In genomic region chr19:45660503-45660790, GRCm38 (mm10) we compare ENCODE assay signal across 8 mouse cellular contexts. TPM values are rescaled to one million over a fixed set of nuclear protein-coding genes. Genes with fewer than 3 reads are reported as not detected.
DNase-seq lines count a peak whose midpoint lies in the region; ATAC-seq and TF ChIP-seq lines count a peak whose summit lies in the region.

No protein-coding gene starts in this region.

- no peaks in the 10 kb centered on the region for H3K36me3 ChIP-seq in heart, embryonic 10.5 days
- H3K36me3 ChIP-seq in thymus, adult 2 months (ENCODE audit: control insufficient read depth, insufficient read depth, low read length) = no peaks in the 10 kb centered on the region
- no peaks in the 10 kb centered on the region for H3K36me3 ChIP-seq in hindbrain, embryonic 11.5 days (ENCODE audit: control insufficient read depth, insufficient read depth, low read length)

- TF ChIP-seq CTCF in thymus, adult 2 months (IDR thresholded peaks at IDR 0.05; ENCODE audit: borderline replicate concordance, control insufficient read depth, extremely low read depth, insufficient read depth, low read length, poor library complexity) = no peak

- peak overlapping the region; percentile 93 for H3K4me3 ChIP-seq in heart, embryonic 10.5 days
- H3K4me3 ChIP-seq in thymus, adult 2 months (ENCODE audit: control insufficient read depth, insufficient read depth, low read length) = peak overlapping the region; percentile 55
- peak overlapping the region; percentile 79 for H3K4me3 ChIP-seq in hindbrain, embryonic 11.5 days (ENCODE audit: low read depth, low read length)

- no peak for ATAC-seq in hindbrain, embryonic 11.5 days (ENCODE audit: low FRiP score)
- peak; percentile 69; the same call in 1 of the 2 replicates for ATAC-seq in megakaryocyte progenitor cell, adult 5-6 weeks (replicated peaks; ENCODE audit: poor library complexity)

- no peaks in the 10 kb centered on the region for H3K9me3 ChIP-seq in heart, embryonic 10.5 days
- H3K9me3 ChIP-seq in hindbrain, embryonic 11.5 days (ENCODE audit: control insufficient read depth, low read length) = no peaks in the 10 kb centered on the region

- TF ChIP-seq POLR2A in thymus, adult 2 months (IDR thresholded peaks at IDR 0.05; ENCODE audit: control insufficient read depth, extremely low read depth, insufficient read depth, low read length, poor library complexity) = no peak

- H3K4me1 ChIP-seq in heart, embryonic 10.5 days = peaks cover 36% of the 10 kb centered on the region
- H3K4me1 ChIP-seq in thymus, adult 2 months (replicated peaks; ENCODE audit: control insufficient read depth, insufficient read depth, low read length) = peaks cover 14% of the 10 kb centered on the region
- 0 out of 2 replicates have a peak, but pooled peaks cover 2% of the 10 kb centered on the region for H3K4me1 ChIP-seq in hindbrain, embryonic 11.5 days (replicated peaks; ENCODE audit: control insufficient read depth, insufficient read depth, low read length)

- H3K9ac ChIP-seq in hindbrain, embryonic 11.5 days (ENCODE audit: low read depth, low read length) = peak overlapping the region; percentile 97

- peak overlapping the region; percentile 100 for H3K27ac ChIP-seq in heart, embryonic 10.5 days
- H3K27ac ChIP-seq in thymus, adult 2 months (ENCODE audit: control insufficient read depth, insufficient read depth, low read length) = no peak overlapping the region
- peak overlapping the region; percentile 91 for H3K27ac ChIP-seq in hindbrain, embryonic 11.5 days (ENCODE audit: low read depth, low read length)

- peak overlapping the region; percentile 83 for H3K4me2 ChIP-seq in hindbrain, embryonic 11.5 days (replicated peaks; ENCODE audit: low read depth, low read length)

- 23% methylated on average over 18 of the region's 18 CpGs for WGBS in heart, embryonic 10.5 days
- 13% methylated on average over 18 of the region's 18 CpGs for WGBS in thymus, adult 2 months
- WGBS in hindbrain, embryonic 11.5 days = 16% methylated on average over 18 of the region's 18 CpGs

- H3K27me3 ChIP-seq in heart, embryonic 10.5 days (ENCODE audit: insufficient read depth, poor library complexity, severe bottlenecking) = no peaks in the 10 kb centered on the region
- H3K27me3 ChIP-seq in thymus, adult 2 months (ENCODE audit: control insufficient read depth, insufficient read depth, low read length) = no peaks in the 10 kb centered on the region
- H3K27me3 ChIP-seq in hindbrain, embryonic 11.5 days (ENCODE audit: control insufficient read depth, insufficient read depth, low read length) = 0 out of 2 replicates have a peak, but pooled peaks cover 3% of the 10 kb centered on the region

- no peak for DNase-seq in heart, embryonic 10.5 days (ENCODE audit: low spot score)
- no peak for DNase-seq in heart, postnatal 4 days
- no peak for DNase-seq in thymus, adult 2 months
- DNase-seq in thymus, postnatal 0 days (ENCODE audit: low spot score) = no peak
- no peak for DNase-seq in hindbrain, embryonic 11.5 days (ENCODE audit: low spot score)
- DNase-seq in retina, embryonic 14.5 days (ENCODE audit: low spot score) = no peak
- DNase-seq in adrenal gland, postnatal 36 days = no peak

RNA-seq across cellular contexts. Expression of gene Fbxw4, which starts 0.3 kb away (rescaled TPM):
- polyA plus RNA-seq in heart, embryonic 10.5 days (2016; fragmentation: Nextera tagmentation; extraction: Ambion mirVana) = 5.5 and 6.0 TPM in 2 replicates
- total RNA-seq in heart, postnatal 4 days (2021) = 10 to 100 TPM; 24.0 to 25.0 TPM
- polyA plus RNA-seq in thymus, adult 2 months (2012; rRNA removed) = 135 and 145 TPM in 2 replicates
- polyA plus RNA-seq in thymus, postnatal 0 days (2015; fragmentation: Nextera tagmentation; extraction: Ambion mirVana) = 23.0 and 24.5 TPM in 2 replicates
- 2.0 and 3.5 TPM in 2 replicates for polyA plus RNA-seq in hindbrain, embryonic 11.5 days (2014; fragmentation: Nextera tagmentation; extraction: Ambion mirVana)
- total RNA-seq in megakaryocyte progenitor cell, adult 5-6 weeks (2015) = 26.0 and 27.0 TPM in 2 replicates
- 22.3 and 31.5 TPM in 2 replicates for total RNA-seq in megakaryocyte progenitor cell, adult 5-6 weeks (2017)
- 10 to 100 TPM; 30.7 to 35.0 TPM for total RNA-seq in adrenal gland, postnatal 36 days (2021)
